Mouse (Mus musculus): ENCODE measurements around the gene Gba2.
"Not testable (repeated sequence)": the region's sequence is repeated elsewhere in the genome, so short reads cannot be mapped to it uniquely, and the experiment has no call there.

Gba2 gene

GRCm38 (mm10) chr4:43551854-43552253, 26.8 kb downstream of the Gba2 start:
- DNase-seq = not testable (repeated sequence)

- DNase-seq = no peak
Observed at GRCm38 (mm10) chr4:43549055-43549454, 29.6 kb downstream of the Gba2 start.

GRCm38 (mm10) chr4:43547160-43547559, 31.5 kb downstream of the Gba2 start:
- DNase-seq = no peak

GRCm38 (mm10) chr4:43546375-43547047, 32.2 kb downstream of the Gba2 start:
- DNase-seq = no peak

DNA sequence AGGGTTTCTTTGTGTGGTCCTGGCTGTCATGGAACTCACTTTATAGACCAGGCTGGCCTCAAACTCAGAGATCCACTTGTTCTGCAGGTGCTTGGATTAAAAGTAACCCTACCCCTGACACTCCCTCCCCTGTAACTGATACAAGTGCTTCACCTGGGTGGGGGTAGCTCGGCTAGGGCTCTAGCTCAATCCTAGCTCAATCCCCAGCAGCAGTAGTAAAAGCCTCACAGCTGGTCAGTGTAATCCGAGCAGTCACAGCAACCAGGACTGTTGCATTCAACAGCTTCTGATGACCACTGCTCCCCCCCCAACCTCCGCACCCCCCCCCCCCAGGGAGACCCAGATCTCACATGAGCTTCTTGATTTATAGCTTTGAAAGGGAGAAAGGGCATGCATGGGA, 36.6 kb downstream of the Gba2 start:
- no peak for DNase-seq

DNA sequence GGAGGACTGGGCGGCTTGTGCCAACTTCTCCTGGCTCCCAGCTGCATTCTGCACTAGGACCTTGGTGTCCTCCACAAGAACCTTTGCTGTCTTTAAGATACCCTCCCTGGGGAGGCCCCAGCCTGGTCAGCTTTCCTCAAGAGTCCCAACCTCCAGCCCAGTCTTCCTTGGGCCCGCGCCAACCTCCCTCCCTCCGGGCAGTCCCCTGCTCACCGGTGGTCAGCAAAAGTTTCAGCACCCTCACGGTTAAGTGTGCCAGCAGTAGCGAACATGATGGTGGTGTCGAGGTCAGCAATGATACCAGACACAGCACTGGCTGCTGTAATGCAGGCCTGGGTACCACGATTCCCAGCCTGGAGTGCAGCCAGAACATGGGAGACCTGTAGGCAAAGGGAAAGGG, 42.6 kb downstream of the Gba2 start:
- DNase-seq = no peak

GRCm38 (mm10) chr4:43535628-43536027, 43.0 kb downstream of the Gba2 start:
- DNase-seq = no peak

DNA sequence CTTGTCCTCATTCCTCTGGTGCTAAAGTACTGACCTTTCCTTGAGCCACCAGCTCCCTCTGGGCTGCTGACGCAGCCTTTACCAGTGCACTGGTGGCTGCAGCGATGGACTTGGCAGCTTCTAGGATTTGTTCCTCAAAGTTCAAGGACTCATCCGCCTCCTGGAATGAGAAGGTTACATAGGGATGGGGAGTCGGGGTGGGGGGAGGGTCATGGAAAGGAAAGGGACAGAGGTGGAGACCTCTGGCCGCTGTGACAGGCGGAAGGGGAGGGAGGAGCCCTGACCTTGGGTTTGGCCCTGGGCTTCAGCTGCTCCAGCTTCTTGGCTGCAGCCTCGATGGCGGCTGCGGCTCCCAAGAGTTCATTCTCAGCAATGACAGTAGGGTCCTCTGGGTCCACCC, 45.4 kb downstream of the Gba2 start:
- no peak for DNase-seq

GRCm38 (mm10) chr4:43530581-43530980, 48.1 kb downstream of the Gba2 start:
- DNase-seq = peak; percentile 77

DNA sequence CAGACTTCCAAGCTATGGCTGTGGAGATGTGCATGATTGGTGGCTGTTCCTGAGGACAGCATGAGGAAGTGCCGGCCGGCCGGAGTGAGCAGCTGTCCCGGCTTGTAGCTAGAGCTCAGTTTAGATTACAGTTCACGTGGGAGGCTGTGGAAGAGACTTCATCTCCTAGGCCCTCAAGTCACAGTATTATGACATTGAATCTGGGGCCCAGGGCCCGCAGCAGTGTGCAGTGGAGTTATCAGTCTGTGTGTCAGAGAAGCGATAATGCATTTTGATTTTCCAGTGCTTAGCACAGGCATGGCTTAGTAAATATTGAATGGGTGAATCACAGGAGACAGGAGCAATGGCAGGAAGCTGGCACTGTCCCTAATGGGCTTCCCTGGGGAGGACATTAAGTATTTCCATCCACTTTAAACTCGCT, 48.6 kb downstream of the Gba2 start:
- DNase-seq = no peak

DNA sequence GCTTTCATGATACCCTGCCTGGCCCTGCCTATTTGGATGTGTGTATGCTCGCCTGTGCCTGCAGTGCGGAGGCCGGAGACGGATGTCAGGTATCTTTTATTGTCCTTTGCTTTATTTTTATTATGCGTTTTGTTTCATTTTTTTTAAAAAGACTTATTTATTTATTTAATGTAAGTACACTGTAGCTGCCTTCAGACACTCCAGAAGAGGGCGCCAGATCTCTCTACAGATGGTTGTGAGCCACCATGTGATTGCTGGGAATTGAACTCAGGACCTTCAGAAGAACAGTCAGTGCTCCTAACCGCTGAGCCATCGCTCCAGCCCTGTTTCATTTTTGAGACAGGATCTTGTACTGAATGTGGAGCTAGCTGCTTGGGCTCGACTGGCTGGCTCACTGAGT, 50.2 kb downstream of the Gba2 start:
- DNase-seq = no peak

DNA sequence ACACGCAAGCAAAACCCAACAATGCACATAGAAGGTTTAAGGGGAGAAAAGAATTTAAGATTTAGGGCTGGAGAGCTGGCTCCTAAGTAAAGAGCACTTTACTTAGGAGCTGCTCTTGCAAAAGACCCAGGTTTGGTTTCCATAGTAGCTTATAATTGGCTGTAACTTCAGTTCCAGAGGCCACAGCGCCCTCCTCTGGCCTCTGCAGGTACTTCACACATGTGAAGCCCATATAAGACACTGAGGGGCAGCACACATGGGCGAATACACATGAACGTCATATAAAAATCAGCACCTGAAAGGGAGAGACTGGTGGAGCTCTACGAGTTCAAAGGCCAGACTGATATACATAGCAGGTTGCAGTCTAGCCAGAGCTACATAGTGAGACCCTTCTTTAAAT, 50.8 kb downstream of the Gba2 start:
- DNase-seq = no peak

GRCm38 (mm10) chr4:43519956-43520355, 58.7 kb downstream of the Gba2 start:
- DNase-seq = peak; percentile 85

- DNase-seq = no peak
Observed at GRCm38 (mm10) chr4:43519551-43519950, 59.1 kb downstream of the Gba2 start.
